Mouse (Mus musculus): ENCODE data around the gene Cxcl15. TPM values are rescaled to one million over a fixed set of nuclear protein-coding genes. Genes with fewer than 3 reads are reported as not detected.

The Cxcl15 gene
- polyA plus RNA-seq, 1 experiment = not detected

DNA sequence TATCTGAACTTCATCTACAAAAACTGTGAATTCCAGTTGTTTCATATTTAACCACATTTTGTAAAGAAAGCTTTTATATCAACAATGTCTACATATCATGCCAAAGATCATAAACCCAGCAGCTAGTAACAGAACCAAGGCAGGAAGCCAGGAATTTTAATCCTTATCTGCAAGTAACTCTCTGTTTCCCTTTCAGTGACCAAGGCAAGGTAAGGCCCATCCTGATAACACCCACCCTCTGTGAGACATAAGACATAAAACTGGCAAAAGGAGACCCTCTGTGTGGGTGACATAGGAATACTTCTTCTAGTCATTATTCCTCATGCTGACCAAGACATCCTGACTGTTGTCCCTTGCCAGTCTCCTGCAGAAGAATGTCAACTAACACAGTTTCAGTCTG lies 10.2 kb downstream of the Cxcl15 start:
- TF ChIP-seq POLR2A (IDR thresholded peaks at IDR 0.05; ENCODE audit: control insufficient read depth, low read depth, low read length) (no peak), CTCF (IDR thresholded peaks at IDR 0.05; ENCODE audit: control insufficient read depth, insufficient read depth, insufficient replicate concordance, low read depth, low read length) (no peak)
- no peak overlapping the region for H3K27ac ChIP-seq (ENCODE audit: control insufficient read depth, insufficient read depth, low read depth, low read length)
- H3K4me3 ChIP-seq (ENCODE audit: control insufficient read depth, low read depth, low read length) = no peak overlapping the region
- no peaks in the 10 kb centered on the region for H3K27me3 ChIP-seq (ENCODE audit: control insufficient read depth, insufficient read depth, low read length)
- H3K36me3 ChIP-seq (ENCODE audit: control insufficient read depth, insufficient read depth, low read length) = no peaks in the 10 kb centered on the region
- H3K4me1 ChIP-seq (ENCODE audit: control insufficient read depth, insufficient read depth, low read length) = no peaks in the 10 kb centered on the region

GRCm38 (mm10) chr5:90806050-90806449 lies 11.7 kb downstream of the Cxcl15 start:
- TF ChIP-seq CTCF (IDR thresholded peaks at IDR 0.05; ENCODE audit: control insufficient read depth, insufficient read depth, insufficient replicate concordance, low read depth, low read length) = no peak
- Histone ChIP-seq H3K36me3 (ENCODE audit: control insufficient read depth, insufficient read depth, low read length) (no peaks in the 10 kb centered on the region), H3K4me1 (ENCODE audit: control insufficient read depth, insufficient read depth, low read length) (no peaks in the 10 kb centered on the region), H3K27ac (ENCODE audit: control insufficient read depth, insufficient read depth, low read depth, low read length) (no peak overlapping the region), H3K4me3 (ENCODE audit: control insufficient read depth, low read depth, low read length) (no peak overlapping the region), H3K27me3 (ENCODE audit: control insufficient read depth, insufficient read depth, low read length) (no peaks in the 10 kb centered on the region)

- TF ChIP-seq CTCF (IDR thresholded peaks at IDR 0.05; ENCODE audit: control insufficient read depth, insufficient read depth, insufficient replicate concordance, low read depth, low read length) (no peak), POLR2A (IDR thresholded peaks at IDR 0.05; ENCODE audit: control insufficient read depth, low read depth, low read length) (no peak)
- no peaks in the 10 kb centered on the region for H3K4me1 ChIP-seq (ENCODE audit: control insufficient read depth, insufficient read depth, low read length)
- H3K36me3 ChIP-seq (ENCODE audit: control insufficient read depth, insufficient read depth, low read length) = no peaks in the 10 kb centered on the region
- H3K27ac ChIP-seq (ENCODE audit: control insufficient read depth, insufficient read depth, low read depth, low read length) = no peak overlapping the region
- no peaks in the 10 kb centered on the region for H3K27me3 ChIP-seq (ENCODE audit: control insufficient read depth, insufficient read depth, low read length)
- H3K4me3 ChIP-seq (ENCODE audit: control insufficient read depth, low read depth, low read length) = no peak overlapping the region
These were observed 13.0 kb downstream of the Cxcl15 start for GRCm38 (mm10) chr5:90807176-90807950.

DNA sequence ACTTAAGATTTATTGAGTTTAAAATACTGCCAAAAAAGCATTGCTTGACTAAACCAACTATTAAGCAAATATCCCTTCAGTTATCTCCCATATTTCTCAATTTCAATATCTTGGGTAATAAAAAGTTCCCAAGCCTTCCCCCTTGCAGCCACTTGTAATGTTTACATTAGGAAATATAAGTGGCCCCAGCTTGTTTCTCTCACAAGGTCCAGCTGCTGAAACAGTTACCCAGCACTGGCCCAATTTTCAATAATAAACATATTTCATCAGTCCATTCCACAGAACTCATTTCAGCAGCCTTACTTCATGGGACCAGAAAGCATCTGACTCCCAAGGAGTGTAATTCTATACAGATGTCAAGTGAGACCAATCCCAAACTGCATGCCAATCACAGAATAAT lies 25.4 kb downstream of the Cxcl15 start:
- H3K4me1 ChIP-seq (ENCODE audit: control insufficient read depth, insufficient read depth, low read length) = no peaks in the 10 kb centered on the region
- no peaks in the 10 kb centered on the region for H3K36me3 ChIP-seq (ENCODE audit: control insufficient read depth, insufficient read depth, low read length)
- H3K4me3 ChIP-seq (ENCODE audit: control insufficient read depth, low read depth, low read length) = no peak overlapping the region
- no peaks in the 10 kb centered on the region for H3K27me3 ChIP-seq (ENCODE audit: control insufficient read depth, insufficient read depth, low read length)
- no peak overlapping the region for H3K27ac ChIP-seq (ENCODE audit: control insufficient read depth, insufficient read depth, low read depth, low read length)
- TF ChIP-seq POLR2A (IDR thresholded peaks at IDR 0.05; ENCODE audit: control insufficient read depth, low read depth, low read length) = no peak
- no peak for TF ChIP-seq CTCF (IDR thresholded peaks at IDR 0.05; ENCODE audit: control insufficient read depth, insufficient read depth, insufficient replicate concordance, low read depth, low read length)

GRCm38 (mm10) chr5:90832145-90832767 lies 37.9 kb downstream of the Cxcl15 start:
- Histone ChIP-seq H3K4me1 (ENCODE audit: control insufficient read depth, insufficient read depth, low read length) (no peaks in the 10 kb centered on the region), H3K4me3 (ENCODE audit: control insufficient read depth, low read depth, low read length) (no peak overlapping the region), H3K27me3 (ENCODE audit: control insufficient read depth, insufficient read depth, low read length) (no peaks in the 10 kb centered on the region), H3K27ac (ENCODE audit: control insufficient read depth, insufficient read depth, low read depth, low read length) (no peak overlapping the region), H3K36me3 (ENCODE audit: control insufficient read depth, insufficient read depth, low read length) (no peaks in the 10 kb centered on the region)
- no peak for TF ChIP-seq POLR2A (IDR thresholded peaks at IDR 0.05; ENCODE audit: control insufficient read depth, low read depth, low read length)
- no peak for TF ChIP-seq CTCF (IDR thresholded peaks at IDR 0.05; ENCODE audit: control insufficient read depth, insufficient read depth, insufficient replicate concordance, low read depth, low read length)

- H3K4me3 ChIP-seq (ENCODE audit: control insufficient read depth, low read depth, low read length) = no peak overlapping the region
- H3K4me1 ChIP-seq (ENCODE audit: control insufficient read depth, insufficient read depth, low read length) = no peaks in the 10 kb centered on the region
- TF ChIP-seq CTCF (IDR thresholded peaks at IDR 0.05; ENCODE audit: control insufficient read depth, insufficient read depth, insufficient replicate concordance, low read depth, low read length) (no peak), POLR2A (IDR thresholded peaks at IDR 0.05; ENCODE audit: control insufficient read depth, low read depth, low read length) (no peak)
- no peaks in the 10 kb centered on the region for H3K36me3 ChIP-seq (ENCODE audit: control insufficient read depth, insufficient read depth, low read length)
- no peaks in the 10 kb centered on the region for H3K27me3 ChIP-seq (ENCODE audit: control insufficient read depth, insufficient read depth, low read length)
- no peak overlapping the region for H3K27ac ChIP-seq (ENCODE audit: control insufficient read depth, insufficient read depth, low read depth, low read length)
These were observed 38.5 kb downstream of the Cxcl15 start for GRCm38 (mm10) chr5:90832768-90833388.

DNA sequence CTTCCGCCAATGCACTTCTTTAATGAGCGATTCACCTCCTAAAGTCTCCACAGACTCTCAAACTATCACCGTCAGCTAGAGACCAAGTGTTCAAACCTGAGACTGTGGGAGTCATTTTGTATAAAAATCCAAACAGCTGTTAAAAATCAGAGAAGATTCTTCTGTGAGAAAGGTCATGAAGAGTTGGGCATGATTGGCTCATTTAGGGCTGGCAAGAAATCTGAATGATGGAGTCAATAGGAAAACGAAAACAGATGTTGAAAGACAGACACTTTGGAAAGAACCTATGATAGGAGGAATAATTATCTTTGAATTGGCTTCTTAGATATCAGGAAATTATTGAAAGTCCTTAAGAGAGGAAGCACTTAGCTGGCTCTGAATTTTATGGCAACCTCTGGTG lies 40.1 kb downstream of the Cxcl15 start:
- H3K4me3 ChIP-seq (ENCODE audit: control insufficient read depth, low read depth, low read length) = no peak overlapping the region
- no peaks in the 10 kb centered on the region for H3K36me3 ChIP-seq (ENCODE audit: control insufficient read depth, insufficient read depth, low read length)
- TF ChIP-seq POLR2A (IDR thresholded peaks at IDR 0.05; ENCODE audit: control insufficient read depth, low read depth, low read length) (no peak), CTCF (IDR thresholded peaks at IDR 0.05; ENCODE audit: control insufficient read depth, insufficient read depth, insufficient replicate concordance, low read depth, low read length) (no peak)
- H3K4me1 ChIP-seq (ENCODE audit: control insufficient read depth, insufficient read depth, low read length) = no peaks in the 10 kb centered on the region
- no peaks in the 10 kb centered on the region for H3K27me3 ChIP-seq (ENCODE audit: control insufficient read depth, insufficient read depth, low read length)
- no peak overlapping the region for H3K27ac ChIP-seq (ENCODE audit: control insufficient read depth, insufficient read depth, low read depth, low read length)

All from testis, adult 2 months (tissue).